Mouse (Mus musculus) ES-E14 (cell line): ENCODE measurements around the gene Kif13a.

ENCODE experiments used
- CHD2 ChIP-seq: IDR thresholded peaks from 2 replicates; pipeline ENCODE4 v1.6.1; 2014; ENCODE audit warnings: mild to moderate bottlenecking, low read depth, low read length, inconsistent platforms
- HCFC1 ChIP-seq: IDR thresholded peaks from 2 replicates; pipeline ENCODE4 v1.6.1; 2012; ENCODE audit warnings: low read length, inconsistent platforms, borderline replicate concordance; ENCODE audit not compliant: insufficient read depth
- MAFK ChIP-seq: IDR thresholded peaks from 2 replicates; pipeline ENCODE4 v1.6.1; 2014; ENCODE audit warnings: mild to moderate bottlenecking, low read depth, low read length, inconsistent platforms; ENCODE audit not compliant: insufficient read depth
- ZC3H11A ChIP-seq: IDR thresholded peaks from 2 replicates; pipeline ENCODE4 v1.6.1; 2012; ENCODE audit warnings: low read depth, mild to moderate bottlenecking, inconsistent platforms, low read length, borderline replicate concordance

- TF ChIP-seq MAFK = no peak
- no peak for TF ChIP-seq CHD2
- no peak for TF ChIP-seq HCFC1
- no peak for TF ChIP-seq ZC3H11A
Measured at GRCm38 (mm10) chr13:46909946-46910345, 19.7 kb downstream of the Kif13a start.
